ENCODE assay signal across 17 mouse cellular contexts in the genomic region with DNA sequence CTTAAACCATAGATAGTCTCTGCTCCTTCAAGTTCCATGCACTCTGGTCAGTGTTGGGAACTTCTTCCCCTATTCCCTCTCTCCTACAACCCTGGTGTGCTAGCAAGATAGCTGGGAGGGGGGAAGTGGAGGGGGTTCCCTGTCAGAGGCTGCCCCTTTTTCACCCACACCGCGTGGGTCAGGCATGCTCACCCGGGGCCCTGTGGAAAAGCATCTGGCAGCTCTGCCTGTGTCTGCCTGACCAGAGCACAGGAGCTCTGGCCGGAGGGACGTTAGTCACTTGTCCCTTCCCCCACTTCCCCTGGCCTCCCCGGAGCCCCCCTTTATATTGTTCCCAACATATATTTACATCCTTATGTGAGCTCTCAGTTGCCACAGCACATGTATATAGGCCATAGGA.
"Had no signal": no experiment of that assay in that cellular context is flagged by ENCODE, and none has a peak within 500 bp of the region (broad histone marks: within the 10 kb centered on the region; RNA-seq: fewer than 3 reads in every experiment).

No protein-coding gene starts in this region.

- H3K27me3 ChIP-seq: liver, embryonic 13.5 days; liver, embryonic 15.5 days; lung, embryonic 15.5 days; megakaryocyte, embryonic 14.5 days; neural tube, embryonic 12.5 days; stomach, embryonic 15.5 days had no signal

- H3K27ac ChIP-seq: liver, embryonic 13.5 days; liver, embryonic 15.5 days; lung, embryonic 15.5 days; macrophage; neural tube, embryonic 12.5 days; stomach, embryonic 15.5 days; stomach, postnatal 0 days had no signal

- H3K4me3 ChIP-seq: liver, embryonic 13.5 days; liver, embryonic 15.5 days; lung, embryonic 15.5 days; megakaryocyte, embryonic 14.5 days; neural tube, embryonic 12.5 days; stomach, embryonic 15.5 days had no signal

- DNase-seq: liver, embryonic 13.5 days; liver, postnatal 0 days; lung, adult 2 months; midbrain, embryonic 14.5 days; right cerebral cortex, postnatal 14 days; thymus, adult 2 months; thymus, postnatal 14 days; thymus, postnatal 36 days had no signal

- H3K9ac ChIP-seq: liver, embryonic 13.5 days; liver, embryonic 15.5 days; liver, postnatal 0 days; lung, embryonic 15.5 days; neural tube, embryonic 12.5 days; stomach, embryonic 15.5 days had no signal

- H3K4me2 ChIP-seq: liver, embryonic 13.5 days; liver, embryonic 15.5 days; lung, embryonic 15.5 days; midbrain, embryonic 11.5 days; neural tube, embryonic 12.5 days; stomach, embryonic 15.5 days had no signal

- H3K36me3 ChIP-seq: liver, embryonic 13.5 days; liver, embryonic 15.5 days; lung, embryonic 15.5 days; neural tube, embryonic 12.5 days; stomach, embryonic 15.5 days had no signal

- ATAC-seq: liver, postnatal 0 days; lung, postnatal 0 days had no signal

- H3K4me1 ChIP-seq: liver, embryonic 13.5 days; liver, embryonic 15.5 days; lung, embryonic 15.5 days; megakaryocyte, embryonic 14.5 days; neural tube, embryonic 12.5 days; stomach, embryonic 15.5 days had no signal

- H3K9me3 ChIP-seq: liver, embryonic 13.5 days; liver, embryonic 15.5 days; lung, embryonic 15.5 days; megakaryocyte, embryonic 14.5 days; neural tube, embryonic 12.5 days; stomach, embryonic 15.5 days had no signal
